Mouse (Mus musculus): ENCODE measurements around the gene Sox5. TPM values are rescaled to one million over a fixed set of nuclear protein-coding genes. Genes with fewer than 3 reads are reported as not detected.

Gene Sox5
- total and polyA plus RNA-seq, 2 experiments from 2014 or later = 2.1 to 3.2 TPM

GRCm38 (mm10) chr6:143826786-143827185, 955.0 kb downstream of the Sox5 start:
- H3K9me3 ChIP-seq (replicated peaks; ENCODE audit: control insufficient read depth, low read length) = no peaks in the 10 kb centered on the region
- no peak overlapping the region for H3K9ac ChIP-seq (replicated peaks; ENCODE audit: low read depth, low read length)
- H3K27me3 ChIP-seq (ENCODE audit: control insufficient read depth, insufficient read depth, low read length) = no peaks in the 10 kb centered on the region
- no peaks in the 10 kb centered on the region for H3K36me3 ChIP-seq (replicated peaks; ENCODE audit: control insufficient read depth, insufficient read depth, low read length)
- H3K4me3 ChIP-seq (ENCODE audit: low read depth, low read length) = no peak overlapping the region
- no peak overlapping the region for H3K4me2 ChIP-seq (ENCODE audit: low read depth, low read length)
- TF ChIP-seq EP300 (IDR thresholded peaks at IDR 0.05; ENCODE audit: low read depth) = no peak
- TF ChIP-seq CTCF (IDR thresholded peaks at IDR 0.05; ENCODE audit: low read depth) = no peak
- H3K4me1 ChIP-seq (ENCODE audit: control insufficient read depth, insufficient read depth) = no peaks in the 10 kb centered on the region
- no peak for ATAC-seq (ENCODE audit: insufficient read depth, low read depth)
- DNase-seq (ENCODE audit: low spot score) = no peak
- H3K27ac ChIP-seq (ENCODE audit: low read depth) = no peak overlapping the region
- 74% methylated on average over 5 of the region's 5 CpGs for WGBS

DNA sequence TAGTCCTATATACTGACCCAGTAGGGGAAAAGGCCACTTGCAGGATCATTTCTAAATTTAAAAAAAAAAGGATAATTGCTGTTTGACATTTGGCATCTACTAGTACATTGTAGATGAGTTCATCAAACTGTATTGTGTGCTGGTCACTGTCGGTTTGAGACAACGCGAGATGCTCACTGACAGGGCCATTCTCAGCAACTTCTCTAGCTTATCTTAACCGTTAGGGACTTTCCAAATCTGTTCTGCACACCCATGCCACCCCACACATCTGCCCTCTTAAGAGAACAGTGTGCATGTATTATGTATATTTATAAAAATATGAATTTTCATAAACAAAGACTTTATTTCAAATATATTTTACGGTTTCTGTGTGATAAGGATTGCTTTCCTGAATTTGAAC, 955.8 kb downstream of the Sox5 start:
- Histone ChIP-seq H3K27ac (ENCODE audit: low read depth) (no peak overlapping the region), H3K36me3 (replicated peaks; ENCODE audit: control insufficient read depth, insufficient read depth, low read length) (no peaks in the 10 kb centered on the region)

GRCm38 (mm10) chr6:143825086-143825485, 956.7 kb downstream of the Sox5 start:
- no peaks in the 10 kb centered on the region for H3K36me3 ChIP-seq (replicated peaks; ENCODE audit: control insufficient read depth, insufficient read depth, low read length)
- no peak for TF ChIP-seq CTCF (IDR thresholded peaks at IDR 0.05; ENCODE audit: low read depth)
- no peak for TF ChIP-seq EP300 (IDR thresholded peaks at IDR 0.05; ENCODE audit: low read depth)
- no peaks in the 10 kb centered on the region for H3K9me3 ChIP-seq (replicated peaks; ENCODE audit: control insufficient read depth, low read length)
- 78% methylated on average over 6 of the region's 6 CpGs for WGBS
- no peak overlapping the region for H3K4me3 ChIP-seq (ENCODE audit: low read depth, low read length)
- DNase-seq (ENCODE audit: low spot score) = no peak
- no peak overlapping the region for H3K27ac ChIP-seq (ENCODE audit: low read depth)
- no peak for ATAC-seq (ENCODE audit: insufficient read depth, low read depth)
- H3K4me1 ChIP-seq (ENCODE audit: control insufficient read depth, insufficient read depth) = no peaks in the 10 kb centered on the region
- H3K4me2 ChIP-seq (ENCODE audit: low read depth, low read length) = no peak overlapping the region
- H3K27me3 ChIP-seq (ENCODE audit: control insufficient read depth, insufficient read depth, low read length) = no peaks in the 10 kb centered on the region
- H3K9ac ChIP-seq (replicated peaks; ENCODE audit: low read depth, low read length) = no peak overlapping the region

More for the DNA sequence above, 955.8 kb downstream of the Sox5 start:
- ATAC-seq (ENCODE audit: insufficient read depth, low read depth) = no peak
- H3K4me1 ChIP-seq (ENCODE audit: control insufficient read depth, insufficient read depth) = no peaks in the 10 kb centered on the region
- TF ChIP-seq EP300 (IDR thresholded peaks at IDR 0.05; ENCODE audit: low read depth) = no peak
- TF ChIP-seq CTCF (IDR thresholded peaks at IDR 0.05; ENCODE audit: low read depth) = no peak
- H3K9me3 ChIP-seq (replicated peaks; ENCODE audit: control insufficient read depth, low read length) = no peaks in the 10 kb centered on the region
- H3K4me3 ChIP-seq (ENCODE audit: low read depth, low read length) = no peak overlapping the region
- H3K9ac ChIP-seq (replicated peaks; ENCODE audit: low read depth, low read length) = no peak overlapping the region
- WGBS = 72% methylated on average over 5 of the region's 5 CpGs
- no peak for DNase-seq (ENCODE audit: low spot score)
- no peak overlapping the region for H3K4me2 ChIP-seq (ENCODE audit: low read depth, low read length)
- no peaks in the 10 kb centered on the region for H3K27me3 ChIP-seq (ENCODE audit: control insufficient read depth, insufficient read depth, low read length)

GRCm38 (mm10) chr6:143788446-143788845, 993.3 kb downstream of the Sox5 start:
- ATAC-seq (ENCODE audit: insufficient read depth, low read depth) (no peak), DNase-seq (ENCODE audit: low spot score) (no peak)
- Histone ChIP-seq H3K4me2 (ENCODE audit: low read depth, low read length) (no peak overlapping the region), H3K36me3 (replicated peaks; ENCODE audit: control insufficient read depth, insufficient read depth, low read length) (no peaks in the 10 kb centered on the region), H3K4me1 (ENCODE audit: control insufficient read depth, insufficient read depth) (no peaks in the 10 kb centered on the region), H3K9me3 (replicated peaks; ENCODE audit: control insufficient read depth, low read length) (no peaks in the 10 kb centered on the region), H3K9ac (replicated peaks; ENCODE audit: low read depth, low read length) (no peak overlapping the region), H3K4me3 (ENCODE audit: low read depth, low read length) (no peak overlapping the region), H3K27me3 (ENCODE audit: control insufficient read depth, insufficient read depth, low read length) (no peaks in the 10 kb centered on the region), H3K27ac (ENCODE audit: low read depth) (no peak overlapping the region)
- no peak for TF ChIP-seq CTCF (IDR thresholded peaks at IDR 0.05; ENCODE audit: low read depth)
- TF ChIP-seq EP300 (IDR thresholded peaks at IDR 0.05; ENCODE audit: low read depth) = no peak
- WGBS = 74% methylated on average over 2 of the region's 2 CpGs

DNA sequence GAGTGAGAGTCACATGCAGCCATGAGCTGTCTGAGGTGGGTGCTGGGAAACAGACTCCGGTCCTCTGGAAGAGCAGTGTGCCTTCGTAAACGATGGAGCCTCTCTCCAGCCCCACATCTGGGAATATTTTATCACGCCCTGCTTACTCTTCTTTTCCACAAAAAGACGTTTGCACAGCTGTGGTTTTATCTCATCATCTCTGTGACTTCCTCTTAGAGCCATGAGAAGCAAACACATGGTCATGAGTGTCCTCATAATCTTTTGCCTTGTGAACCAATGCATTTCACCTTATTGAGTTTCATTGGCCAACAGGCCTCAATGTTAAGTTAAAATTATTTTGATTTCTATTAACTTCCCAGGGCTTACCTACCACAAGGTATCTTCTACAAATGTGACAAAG, 994.4 kb downstream of the Sox5 start:
- H3K9me3 ChIP-seq (replicated peaks; ENCODE audit: control insufficient read depth, low read length) = no peaks in the 10 kb centered on the region
- no peak overlapping the region for H3K4me2 ChIP-seq (ENCODE audit: low read depth, low read length)
- ATAC-seq (ENCODE audit: insufficient read depth, low read depth) = no peak
- no peak overlapping the region for H3K4me3 ChIP-seq (ENCODE audit: low read depth, low read length)
- DNase-seq (ENCODE audit: low spot score) = no peak
- H3K36me3 ChIP-seq (replicated peaks; ENCODE audit: control insufficient read depth, insufficient read depth, low read length) = no peaks in the 10 kb centered on the region
- H3K9ac ChIP-seq (replicated peaks; ENCODE audit: low read depth, low read length) = no peak overlapping the region
- H3K4me1 ChIP-seq (ENCODE audit: control insufficient read depth, insufficient read depth) = no peaks in the 10 kb centered on the region
- H3K27ac ChIP-seq (ENCODE audit: low read depth) = no peak overlapping the region
- no peak for TF ChIP-seq EP300 (IDR thresholded peaks at IDR 0.05; ENCODE audit: low read depth)
- TF ChIP-seq CTCF (IDR thresholded peaks at IDR 0.05; ENCODE audit: low read depth) = no peak
- H3K27me3 ChIP-seq (ENCODE audit: control insufficient read depth, insufficient read depth, low read length) = no peaks in the 10 kb centered on the region
- WGBS = 75% methylated on average over 5 of the region's 5 CpGs

- TF ChIP-seq EP300 (IDR thresholded peaks at IDR 0.05; ENCODE audit: low read depth) = no peak
- no peak for TF ChIP-seq CTCF (IDR thresholded peaks at IDR 0.05; ENCODE audit: low read depth)
- no peak overlapping the region for H3K4me2 ChIP-seq (ENCODE audit: low read depth, low read length)
- no peaks in the 10 kb centered on the region for H3K4me1 ChIP-seq (ENCODE audit: control insufficient read depth, insufficient read depth)
- no peaks in the 10 kb centered on the region for H3K36me3 ChIP-seq (replicated peaks; ENCODE audit: control insufficient read depth, insufficient read depth, low read length)
- H3K27me3 ChIP-seq (ENCODE audit: control insufficient read depth, insufficient read depth, low read length) = no peaks in the 10 kb centered on the region
- ATAC-seq (ENCODE audit: insufficient read depth, low read depth) (no peak), DNase-seq (ENCODE audit: low spot score) (no peak)
- no peak overlapping the region for H3K27ac ChIP-seq (ENCODE audit: low read depth)
- H3K9me3 ChIP-seq (replicated peaks; ENCODE audit: control insufficient read depth, low read length) = no peaks in the 10 kb centered on the region
- H3K4me3 ChIP-seq (ENCODE audit: low read depth, low read length) = no peak overlapping the region
- 62% methylated on average over 4 of the region's 4 CpGs for WGBS
- H3K9ac ChIP-seq (replicated peaks; ENCODE audit: low read depth, low read length) = no peak overlapping the region
Measured at GRCm38 (mm10) chr6:143785685-143786084, 996.1 kb downstream of the Sox5 start.

Measured in heart, postnatal 0 days (tissue).